Mouse (Mus musculus) bone marrow macrophage, adult 2 months (primary cell): ENCODE measurements around the gene Npr1.

ENCODE experiments used
- CTCF ChIP-seq: IDR thresholded peaks from 2 replicates; pipeline ENCODE4 v1.5.1; 2012; ENCODE audit warnings: low read depth, mild to moderate bottlenecking, low read length, moderate library complexity
- POLR2A ChIP-seq: IDR thresholded peaks from 2 replicates; pipeline ENCODE4 v1.6.1; 2012; ENCODE audit warnings: mild to moderate bottlenecking, low read depth, low read length, borderline replicate concordance

GRCm38 (mm10) chr3:90488576-90488975 is 22.9 kb upstream of the Npr1 start:
- no peak for TF ChIP-seq CTCF
- TF ChIP-seq POLR2A, result no peak
